Mouse (Mus musculus): ENCODE results near the gene Mga. TPM values are rescaled to one million over a fixed set of nuclear protein-coding genes. Genes with fewer than 3 reads are reported as not detected.

The Mga gene
- polyA plus RNA-seq, 1 experiment, result 3.3 TPM

DNA sequence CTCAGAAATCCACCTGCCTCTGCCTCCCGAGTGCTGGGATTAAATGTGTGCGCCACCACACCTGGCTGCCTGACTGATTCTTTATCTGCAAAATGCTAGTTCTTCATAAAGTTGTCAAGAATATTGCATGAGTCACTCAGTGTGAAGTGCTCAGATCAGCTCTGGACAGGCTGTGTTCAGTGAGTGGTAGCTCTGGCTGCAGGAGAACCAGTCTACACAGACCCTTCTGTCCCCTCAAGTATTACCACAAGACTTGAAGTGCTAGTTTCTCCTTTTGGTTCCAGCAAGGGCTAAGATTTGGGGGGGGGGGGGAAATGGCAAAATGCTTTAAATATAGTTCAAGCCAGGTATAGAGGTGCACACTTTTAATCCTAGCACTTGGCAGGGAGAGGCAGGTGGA is 90.4 kb downstream of the Mga start:
- TF ChIP-seq CEBPB (IDR thresholded peaks at IDR 0.05; ENCODE audit: low read depth), result no peak
- TF ChIP-seq USF1 (IDR thresholded peaks at IDR 0.05; ENCODE audit: low read depth), result no peak
- no peak for TF ChIP-seq MYOD1 (IDR thresholded peaks at IDR 0.05; ENCODE audit: control insufficient read depth, insufficient read length, low read depth)
- TF ChIP-seq MAX (IDR thresholded peaks at IDR 0.05), result no peak
- no peak for TF ChIP-seq FOSL1 (IDR thresholded peaks at IDR 0.05; ENCODE audit: insufficient read depth, low read length, poor library complexity, severe bottlenecking)
- no peak for TF ChIP-seq CTCF (IDR thresholded peaks at IDR 0.05; ENCODE audit: control insufficient read depth, insufficient read depth, insufficient read length)
- Histone ChIP-seq H3K79me2 (ENCODE audit: control insufficient read depth, insufficient read depth) (no peaks in the 10 kb centered on the region), H3ac (ENCODE audit: control insufficient read depth, insufficient read length, low read depth) (no peak overlapping the region), H3K4me3 (ENCODE audit: insufficient read depth, poor library complexity, severe bottlenecking) (no peak overlapping the region), H3K27me3 (ENCODE audit: control insufficient read depth, insufficient read depth, insufficient read length) (no peaks in the 10 kb centered on the region), H3K79me3 (ENCODE audit: low read depth) (no peaks in the 10 kb centered on the region), H3K36me3 (ENCODE audit: control insufficient read depth, insufficient read depth) (no peaks in the 10 kb centered on the region)

DNA sequence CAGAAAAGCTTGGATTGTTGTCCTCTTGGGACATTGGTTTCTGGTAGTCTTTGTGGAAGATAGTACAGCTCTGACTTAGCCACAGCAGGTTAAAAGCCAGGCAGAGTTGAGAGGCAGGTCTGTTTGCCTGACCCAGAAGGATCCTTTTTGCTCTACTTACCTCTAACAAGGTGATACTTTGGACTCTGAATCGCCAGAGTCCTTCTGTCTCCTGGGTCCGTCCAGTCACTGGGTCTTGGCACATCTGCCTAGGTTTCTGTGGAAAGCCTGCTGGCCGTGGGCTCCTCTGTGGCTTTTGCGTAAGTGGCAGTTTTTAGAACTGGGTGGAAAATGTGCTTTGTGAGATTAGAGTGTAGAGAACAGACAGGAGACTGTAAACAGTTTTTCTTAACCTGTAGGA is 91.9 kb downstream of the Mga start:
- no peak overlapping the region for H3K4me3 ChIP-seq (ENCODE audit: insufficient read depth, poor library complexity, severe bottlenecking)
- no peak for TF ChIP-seq FOSL1 (IDR thresholded peaks at IDR 0.05; ENCODE audit: insufficient read depth, low read length, poor library complexity, severe bottlenecking)
- no peak for TF ChIP-seq CEBPB (IDR thresholded peaks at IDR 0.05; ENCODE audit: low read depth)
- no peak for TF ChIP-seq MYOD1 (IDR thresholded peaks at IDR 0.05; ENCODE audit: control insufficient read depth, insufficient read length, low read depth)
- no peak for TF ChIP-seq USF1 (IDR thresholded peaks at IDR 0.05; ENCODE audit: low read depth)
- no peak for TF ChIP-seq MYOG (IDR thresholded peaks at IDR 0.05; ENCODE audit: control insufficient read depth, extremely low read depth, insufficient read length)
- no peak for TF ChIP-seq CTCF (IDR thresholded peaks at IDR 0.05; ENCODE audit: control insufficient read depth, insufficient read depth, insufficient read length)
- TF ChIP-seq MAX (IDR thresholded peaks at IDR 0.05), result no peak
- no peaks in the 10 kb centered on the region for H3K79me2 ChIP-seq (ENCODE audit: control insufficient read depth, insufficient read depth)
- H3ac ChIP-seq (ENCODE audit: control insufficient read depth, insufficient read length, low read depth), result no peak overlapping the region
- no peaks in the 10 kb centered on the region for H3K27me3 ChIP-seq (ENCODE audit: control insufficient read depth, insufficient read depth, insufficient read length)
- H3K79me3 ChIP-seq (ENCODE audit: low read depth), result no peaks in the 10 kb centered on the region
- no peaks in the 10 kb centered on the region for H3K36me3 ChIP-seq (ENCODE audit: control insufficient read depth, insufficient read depth)

DNA sequence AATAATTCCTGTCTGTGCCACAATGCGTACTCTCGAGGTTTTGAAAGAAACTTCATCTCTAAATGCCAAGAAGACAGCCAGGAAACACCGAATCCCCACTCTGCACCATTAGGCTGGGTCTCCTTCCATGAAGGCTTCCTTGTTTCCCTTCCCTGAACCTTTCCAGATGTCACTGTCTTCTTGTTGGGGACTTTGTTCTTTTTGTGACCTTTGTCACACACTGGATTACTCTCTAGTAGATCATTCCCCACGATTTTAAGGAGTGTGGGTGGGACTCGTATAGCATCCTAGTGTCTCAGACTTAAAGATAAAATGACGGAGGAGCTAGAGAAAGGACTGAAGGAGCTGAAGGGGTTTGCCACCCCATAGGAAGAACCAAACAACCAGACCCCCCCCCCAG is 93.9 kb downstream of the Mga start:
- no peak overlapping the region for H3K4me3 ChIP-seq (ENCODE audit: insufficient read depth, poor library complexity, severe bottlenecking)
- H3K79me3 ChIP-seq (ENCODE audit: low read depth), result no peaks in the 10 kb centered on the region
- no peak overlapping the region for H3ac ChIP-seq (ENCODE audit: control insufficient read depth, insufficient read length, low read depth)
- no peaks in the 10 kb centered on the region for H3K79me2 ChIP-seq (ENCODE audit: control insufficient read depth, insufficient read depth)
- TF ChIP-seq CEBPB (IDR thresholded peaks at IDR 0.05; ENCODE audit: low read depth), result no peak
- no peak for TF ChIP-seq MYOD1 (IDR thresholded peaks at IDR 0.05; ENCODE audit: control insufficient read depth, insufficient read length, low read depth)
- no peak for TF ChIP-seq MAX (IDR thresholded peaks at IDR 0.05)
- TF ChIP-seq FOSL1 (IDR thresholded peaks at IDR 0.05; ENCODE audit: insufficient read depth, low read length, poor library complexity, severe bottlenecking), result no peak
- no peak for TF ChIP-seq MYOG (IDR thresholded peaks at IDR 0.05; ENCODE audit: control insufficient read depth, extremely low read depth, insufficient read length)
- no peak for TF ChIP-seq CTCF (IDR thresholded peaks at IDR 0.05; ENCODE audit: control insufficient read depth, insufficient read depth, insufficient read length)
- TF ChIP-seq USF1 (IDR thresholded peaks at IDR 0.05; ENCODE audit: low read depth), result no peak
- H3K36me3 ChIP-seq (ENCODE audit: control insufficient read depth, insufficient read depth), result no peaks in the 10 kb centered on the region
- H3K27me3 ChIP-seq (ENCODE audit: control insufficient read depth, insufficient read depth, insufficient read length), result no peaks in the 10 kb centered on the region

DNA sequence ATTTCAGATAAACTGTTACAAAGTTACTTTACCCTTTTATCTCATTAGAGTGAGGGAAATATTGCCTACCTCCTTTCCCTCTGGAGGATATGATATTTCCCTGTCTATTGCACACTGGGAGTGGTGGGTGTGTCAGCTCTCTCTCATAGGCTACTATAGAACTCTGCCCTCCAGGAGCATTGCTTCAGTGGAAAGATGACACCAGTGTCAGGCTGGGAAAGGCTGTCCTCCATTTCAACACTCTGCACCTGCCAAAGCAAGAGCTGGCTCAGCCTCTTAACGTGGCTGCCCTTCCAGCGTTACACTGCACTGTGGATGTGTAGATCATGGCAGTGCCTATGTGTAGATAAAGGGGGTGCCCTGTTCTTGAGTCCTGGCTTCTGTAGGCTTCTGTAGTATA is 95.3 kb downstream of the Mga start:
- Histone ChIP-seq H3K36me3 (ENCODE audit: control insufficient read depth, insufficient read depth) (no peaks in the 10 kb centered on the region), H3K79me2 (ENCODE audit: control insufficient read depth, insufficient read depth) (no peaks in the 10 kb centered on the region), H3K27me3 (ENCODE audit: control insufficient read depth, insufficient read depth, insufficient read length) (no peaks in the 10 kb centered on the region), H3K4me3 (ENCODE audit: insufficient read depth, poor library complexity, severe bottlenecking) (no peak overlapping the region), H3K79me3 (ENCODE audit: low read depth) (no peaks in the 10 kb centered on the region), H3ac (ENCODE audit: control insufficient read depth, insufficient read length, low read depth) (no peak overlapping the region)
- TF ChIP-seq USF1 (IDR thresholded peaks at IDR 0.05; ENCODE audit: low read depth), result no peak
- no peak for TF ChIP-seq CEBPB (IDR thresholded peaks at IDR 0.05; ENCODE audit: low read depth)
- TF ChIP-seq MYOG (IDR thresholded peaks at IDR 0.05; ENCODE audit: control insufficient read depth, extremely low read depth, insufficient read length), result no peak
- TF ChIP-seq MYOD1 (IDR thresholded peaks at IDR 0.05; ENCODE audit: control insufficient read depth, insufficient read length, low read depth), result no peak
- TF ChIP-seq FOSL1 (IDR thresholded peaks at IDR 0.05; ENCODE audit: insufficient read depth, low read length, poor library complexity, severe bottlenecking), result no peak
- no peak for TF ChIP-seq MAX (IDR thresholded peaks at IDR 0.05)
- no peak for TF ChIP-seq CTCF (IDR thresholded peaks at IDR 0.05; ENCODE audit: control insufficient read depth, insufficient read depth, insufficient read length)

DNA sequence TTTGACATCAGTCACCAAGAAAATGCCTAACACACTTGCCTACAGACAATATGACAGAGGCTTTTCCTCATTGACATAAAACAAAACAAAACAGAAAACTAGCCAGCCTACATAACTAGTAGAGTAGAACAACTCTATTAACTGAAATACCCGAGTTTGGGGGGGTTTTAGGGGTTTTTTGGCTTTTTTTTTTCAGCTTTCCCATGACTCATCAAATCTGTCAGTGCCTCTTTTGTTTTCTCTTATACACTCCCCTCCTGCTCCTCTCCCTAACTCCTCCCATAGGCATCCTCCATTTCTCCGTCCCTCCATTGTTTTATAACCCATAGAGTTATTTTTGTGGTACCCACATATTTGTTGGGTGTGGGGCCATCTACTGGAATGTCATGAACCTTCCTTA is 96.5 kb downstream of the Mga start:
- H3K36me3 ChIP-seq (ENCODE audit: control insufficient read depth, insufficient read depth), result no peaks in the 10 kb centered on the region
- TF ChIP-seq CEBPB (IDR thresholded peaks at IDR 0.05; ENCODE audit: low read depth) (no peak), MYOD1 (IDR thresholded peaks at IDR 0.05; ENCODE audit: control insufficient read depth, insufficient read length, low read depth) (no peak), CTCF (IDR thresholded peaks at IDR 0.05; ENCODE audit: control insufficient read depth, insufficient read depth, insufficient read length) (no peak), MYOG (IDR thresholded peaks at IDR 0.05; ENCODE audit: control insufficient read depth, extremely low read depth, insufficient read length) (no peak), USF1 (IDR thresholded peaks at IDR 0.05; ENCODE audit: low read depth) (no peak), FOSL1 (IDR thresholded peaks at IDR 0.05; ENCODE audit: insufficient read depth, low read length, poor library complexity, severe bottlenecking) (no peak), MAX (IDR thresholded peaks at IDR 0.05) (no peak)
- H3ac ChIP-seq (ENCODE audit: control insufficient read depth, insufficient read length, low read depth), result no peak overlapping the region
- no peaks in the 10 kb centered on the region for H3K79me3 ChIP-seq (ENCODE audit: low read depth)
- no peaks in the 10 kb centered on the region for H3K27me3 ChIP-seq (ENCODE audit: control insufficient read depth, insufficient read depth, insufficient read length)
- no peak overlapping the region for H3K4me3 ChIP-seq (ENCODE audit: insufficient read depth, poor library complexity, severe bottlenecking)
- no peaks in the 10 kb centered on the region for H3K79me2 ChIP-seq (ENCODE audit: control insufficient read depth, insufficient read depth)

DNA sequence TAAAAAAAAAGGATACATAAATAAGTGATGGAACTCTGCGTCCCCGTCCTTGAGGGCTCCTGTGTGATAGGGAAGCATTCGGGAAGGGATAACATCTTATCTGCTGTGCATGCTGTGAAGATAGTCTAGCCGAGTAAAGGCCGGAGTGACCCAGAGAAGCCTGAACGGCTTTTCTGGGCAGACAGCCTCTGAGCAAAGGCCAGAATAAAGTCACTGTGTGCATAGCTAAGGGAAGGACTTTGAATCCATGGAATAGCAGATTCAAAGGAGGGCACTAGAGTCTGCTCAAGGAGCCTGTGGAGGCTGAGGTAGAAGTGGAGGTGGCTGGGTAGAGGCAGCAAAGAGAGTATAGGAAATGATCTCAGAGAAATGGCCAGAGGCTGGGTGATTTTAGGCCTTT is 97.8 kb downstream of the Mga start:
- Histone ChIP-seq H3K27me3 (ENCODE audit: control insufficient read depth, insufficient read depth, insufficient read length) (no peaks in the 10 kb centered on the region), H3K4me3 (ENCODE audit: insufficient read depth, poor library complexity, severe bottlenecking) (no peak overlapping the region), H3K79me2 (ENCODE audit: control insufficient read depth, insufficient read depth) (no peaks in the 10 kb centered on the region), H3K79me3 (ENCODE audit: low read depth) (no peaks in the 10 kb centered on the region), H3ac (ENCODE audit: control insufficient read depth, insufficient read length, low read depth) (no peak overlapping the region), H3K36me3 (ENCODE audit: control insufficient read depth, insufficient read depth) (no peaks in the 10 kb centered on the region)
- TF ChIP-seq USF1 (IDR thresholded peaks at IDR 0.05; ENCODE audit: low read depth), result no peak
- no peak for TF ChIP-seq MYOG (IDR thresholded peaks at IDR 0.05; ENCODE audit: control insufficient read depth, extremely low read depth, insufficient read length)
- TF ChIP-seq CTCF (IDR thresholded peaks at IDR 0.05; ENCODE audit: control insufficient read depth, insufficient read depth, insufficient read length), result no peak
- no peak for TF ChIP-seq FOSL1 (IDR thresholded peaks at IDR 0.05; ENCODE audit: insufficient read depth, low read length, poor library complexity, severe bottlenecking)
- no peak for TF ChIP-seq CEBPB (IDR thresholded peaks at IDR 0.05; ENCODE audit: low read depth)
- TF ChIP-seq MYOD1 (IDR thresholded peaks at IDR 0.05; ENCODE audit: control insufficient read depth, insufficient read length, low read depth), result no peak
- no peak for TF ChIP-seq MAX (IDR thresholded peaks at IDR 0.05)
